Mouse (Mus musculus) cortical plate, adult 2 months (tissue): ENCODE measurements at regions not wholly inside any gene's neighbourhood (a gene's known extent, or its start where the extent isn't known, plus 50 kb on each side); places are given as distances from the start of the nearest gene placed in this dataset.

ENCODE experiments used
- H3K27ac ChIP-seq: fragments of 200-500 bp; 2 replicates; pipeline ENCODE4 v1.5.1; 2012; ENCODE audit warnings: low read length, control low read depth, inconsistent platforms; ENCODE audit not compliant: insufficient read depth
- H3K4me1 ChIP-seq: fragments of 200-500 bp; 2 replicates; pipeline ENCODE4 v1.6.1; 2011; ENCODE audit warnings: low read length; ENCODE audit not compliant: control insufficient read depth, insufficient read depth
- H3K4me3 ChIP-seq: fragments of 200-500 bp; 2 replicates; pipeline ENCODE4 v1.5.1; 2011; ENCODE audit warnings: mild to moderate bottlenecking, low read length, control low read depth; ENCODE audit not compliant: insufficient read depth
- CTCF ChIP-seq: fragments of 200-500 bp; IDR thresholded peaks from 2 replicates; pipeline ENCODE4 v1.5.1; 2011; ENCODE audit warnings: mild to moderate bottlenecking, control low read depth, low read length; ENCODE audit not compliant: insufficient read depth; ENCODE audit errors: extremely low read depth
- POLR2A ChIP-seq: fragments of 200-500 bp; IDR thresholded peaks from 2 replicates; pipeline ENCODE4 v1.6.1; 2011; ENCODE audit warnings: mild to moderate bottlenecking, low read length, control low read depth; ENCODE audit not compliant: insufficient read depth; ENCODE audit errors: extremely low read depth

DNA sequence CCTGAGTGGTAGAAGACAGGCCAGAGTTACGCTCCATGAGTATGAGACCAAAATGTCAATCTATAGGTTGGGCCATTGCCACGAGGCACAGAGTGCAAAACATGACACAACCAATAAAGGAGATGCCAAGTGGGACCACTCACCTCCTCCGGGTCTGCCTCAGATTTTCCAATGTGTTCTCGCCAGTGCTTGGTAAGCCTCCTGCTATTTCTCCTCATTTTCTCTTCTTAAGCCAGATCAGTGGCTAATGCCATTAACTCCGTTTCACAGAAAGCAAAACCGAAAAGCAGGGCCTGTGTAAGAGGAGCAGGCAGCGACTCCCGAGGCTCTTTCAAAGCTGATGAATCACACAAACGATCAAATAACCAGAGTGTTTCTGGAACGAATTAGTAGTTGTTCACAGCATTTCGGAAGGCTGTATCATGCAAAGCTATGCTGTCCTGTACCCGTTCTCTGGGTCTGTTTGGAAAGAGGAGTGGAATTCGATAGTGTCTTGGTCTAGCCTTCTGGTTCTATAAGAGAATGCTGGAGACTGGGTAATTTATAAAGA, 59.7 kb upstream of the Gm10320 start:
- Histone ChIP-seq H3K4me1 (no peaks in the 10 kb centered on the region), H3K4me3 (no peak overlapping the region), H3K27ac (no peak overlapping the region)
- TF ChIP-seq CTCF (no peak), POLR2A (no peak)

DNA sequence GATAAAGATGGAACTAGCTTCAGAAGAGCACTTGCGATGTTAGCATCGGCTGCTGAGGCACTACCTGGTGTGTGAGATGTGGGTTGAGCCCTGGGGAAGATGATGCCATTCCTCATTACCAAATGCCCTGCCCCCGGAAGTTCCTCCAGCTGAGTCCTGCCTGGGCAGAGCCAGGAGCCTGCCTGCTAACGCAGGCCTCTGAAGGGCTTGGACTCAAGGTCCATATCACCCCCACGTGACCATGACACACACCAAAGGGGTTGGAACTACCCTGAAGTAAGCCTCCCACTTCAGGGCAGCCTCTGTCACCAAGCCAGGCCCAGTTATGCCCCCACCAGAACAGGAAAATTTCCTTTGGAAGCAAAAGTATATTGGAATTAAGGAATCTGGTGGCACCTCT, 55.4 kb upstream of the Gm10320 start:
- no peak for TF ChIP-seq POLR2A
- TF ChIP-seq CTCF: no peak
- Histone ChIP-seq H3K4me1 (no peaks in the 10 kb centered on the region), H3K27ac (no peak overlapping the region), H3K4me3 (no peak overlapping the region)

DNA sequence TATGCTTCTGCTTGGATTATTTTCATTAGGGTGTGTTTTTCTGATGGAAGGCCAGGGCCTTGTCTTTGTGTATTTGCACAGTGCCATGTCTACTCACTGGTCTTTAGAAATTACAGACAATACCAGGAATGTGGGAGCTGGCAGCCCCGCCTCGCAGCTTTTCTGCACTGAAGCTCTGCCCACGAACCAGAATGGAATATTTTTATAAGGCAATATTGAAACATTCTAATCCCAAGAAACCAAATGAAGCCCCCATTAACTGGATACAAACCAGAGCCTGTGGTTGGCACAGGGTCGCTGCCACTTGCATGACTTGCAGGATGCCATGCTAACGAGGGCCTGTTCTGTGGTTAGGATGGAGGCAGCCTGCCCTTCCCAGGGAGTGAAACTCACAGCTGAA, 54.3 kb upstream of the Gm10320 start:
- TF ChIP-seq POLR2A (no peak), CTCF (no peak)
- no peaks in the 10 kb centered on the region for H3K4me1 ChIP-seq
- H3K27ac ChIP-seq: no peak overlapping the region
- H3K4me3 ChIP-seq: no peak overlapping the region

DNA sequence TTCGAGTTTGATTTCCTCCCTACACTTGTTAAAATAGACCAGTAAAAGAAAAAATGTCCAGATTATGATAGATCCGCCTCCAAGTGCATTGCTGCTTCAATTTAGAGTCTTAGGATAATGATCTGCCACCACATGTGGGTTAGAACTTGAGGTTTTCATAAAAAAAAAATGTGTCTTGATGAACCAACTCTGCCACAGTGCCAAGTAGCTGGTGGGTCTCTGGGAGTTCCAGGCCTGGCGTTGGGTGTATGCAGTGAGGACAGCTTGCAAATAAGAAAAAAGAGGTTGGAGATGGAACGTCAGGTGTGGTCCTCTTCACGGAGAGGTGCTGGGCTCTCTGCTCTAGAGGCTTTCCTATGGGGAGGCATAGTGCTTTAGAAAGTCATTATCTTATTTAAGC, 53.6 kb upstream of the Gm10320 start:
- TF ChIP-seq POLR2A (no peak), CTCF (no peak)
- no peaks in the 10 kb centered on the region for H3K4me1 ChIP-seq

DNA sequence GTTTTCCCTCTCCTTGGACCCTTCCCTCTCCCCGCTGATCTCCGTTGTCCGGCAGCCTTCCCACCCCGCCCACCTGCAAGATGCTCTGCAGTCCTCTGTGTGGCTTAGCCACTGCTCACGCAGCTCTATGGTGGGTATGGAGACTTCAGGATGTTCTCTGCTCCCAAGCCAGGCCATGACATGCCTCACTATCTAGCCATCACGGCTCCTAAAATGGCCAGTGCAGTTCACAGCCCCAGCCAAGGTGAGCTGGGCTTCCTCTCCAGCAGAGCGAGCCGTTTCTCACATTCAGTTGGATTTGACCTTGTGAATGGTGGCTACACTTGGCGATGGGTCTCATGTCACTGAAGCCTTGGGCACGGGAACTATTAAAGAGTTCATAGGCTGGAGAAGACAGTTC, 52.2 kb upstream of the Gm10320 start:
- TF ChIP-seq POLR2A (no peak), CTCF (no peak)

More for the DNA sequence above, 53.6 kb upstream of the Gm10320 start:
- Histone ChIP-seq H3K4me3 (no peak overlapping the region), H3K27ac (no peak overlapping the region)

More for the DNA sequence above, 52.2 kb upstream of the Gm10320 start:
- no peaks in the 10 kb centered on the region for H3K4me1 ChIP-seq
- no peak overlapping the region for H3K27ac ChIP-seq
- H3K4me3 ChIP-seq: no peak overlapping the region
